11 mouse cellular contexts compared by ENCODE assay signal in the genomic region with DNA sequence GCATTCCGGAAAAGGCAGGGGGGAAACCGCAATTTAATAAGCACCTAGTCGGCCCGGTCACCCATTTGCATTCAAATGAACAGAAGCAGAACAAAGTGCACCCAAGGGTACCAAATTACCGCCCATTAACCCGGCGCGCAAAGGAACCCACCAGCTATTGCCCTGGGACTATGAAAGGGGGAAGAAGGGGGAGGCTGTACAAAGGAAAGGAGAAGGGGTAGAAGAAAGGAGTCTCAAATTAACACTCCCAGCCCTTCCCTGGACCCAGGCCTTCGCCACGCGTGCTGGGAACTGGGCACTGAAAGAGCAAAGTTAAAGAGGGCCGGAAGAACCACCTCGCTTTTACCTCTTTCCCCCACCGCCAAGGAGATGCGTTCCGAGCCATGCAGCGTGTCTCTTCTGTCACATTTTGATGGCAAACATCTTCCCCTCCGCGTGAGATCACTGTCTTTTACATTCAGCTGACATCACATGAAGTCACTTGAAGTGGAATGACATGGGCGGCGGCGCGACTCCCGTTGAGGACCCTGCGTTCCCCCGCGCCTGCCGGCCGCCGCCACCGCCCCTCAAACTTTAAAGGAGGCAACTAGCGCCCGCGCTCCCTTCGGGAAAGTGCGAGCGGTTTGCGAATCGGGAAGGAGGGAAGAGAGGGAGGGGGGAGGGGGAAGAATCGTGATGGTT. TPM values are rescaled to one million over a fixed set of nuclear protein-coding genes. Genes with fewer than 3 reads are reported as not detected.
A peak's percentile ranks its signal among the peaks of the same experiment; 100 is the strongest.
DNase-seq lines count a peak whose midpoint lies in the region; ATAC-seq lines count a peak whose summit lies in the region.
"Had no signal": no experiment of that assay in that cellular context is flagged by ENCODE, and none has a peak within 500 bp of the region (broad histone marks: within the 10 kb centered on the region; RNA-seq: fewer than 3 reads in every experiment).

No protein-coding gene starts in this region.

- no peak overlapping the region for H3K4me2 ChIP-seq in hindbrain, embryonic 14.5 days (replicated peaks)
- H3K4me2 ChIP-seq in forebrain, embryonic 12.5 days, result peak overlapping the region; percentile 57

- no peak for ATAC-seq in hindbrain, embryonic 14.5 days (ENCODE audit: low FRiP score)
- ATAC-seq in forebrain, embryonic 12.5 days (ENCODE audit: low FRiP score), result peak; percentile 43; the same call in 1 of the 2 replicates
- no peak for ATAC-seq in monocyte, adult 5-6 weeks (replicated peaks; ENCODE audit: insufficient number of reproducible peaks, low FRiP score, low TSS enrichment, poor library complexity, severe bottlenecking)

- H3K9ac ChIP-seq in hindbrain, embryonic 14.5 days, result no peak overlapping the region
- H3K9ac ChIP-seq in forebrain, embryonic 12.5 days, result peak overlapping the region; percentile 90

- peaks cover 28% of the 10 kb centered on the region for H3K4me1 ChIP-seq in hindbrain, embryonic 10.5 days (replicated peaks)
- no peaks in the 10 kb centered on the region for H3K4me1 ChIP-seq in hindbrain, embryonic 14.5 days (replicated peaks; ENCODE audit: control insufficient read depth, insufficient read depth, low read length)
- H3K4me1 ChIP-seq in forebrain, embryonic 12.5 days, result peaks cover 57% of the 10 kb centered on the region

- H3K9me3 ChIP-seq in hindbrain, embryonic 10.5 days, result no peaks in the 10 kb centered on the region
- no peaks in the 10 kb centered on the region for H3K9me3 ChIP-seq in hindbrain, embryonic 14.5 days (ENCODE audit: control insufficient read depth, low read length)
- no peaks in the 10 kb centered on the region for H3K9me3 ChIP-seq in forebrain, embryonic 12.5 days

- peaks cover 100% of the 10 kb centered on the region for H3K27me3 ChIP-seq in hindbrain, embryonic 10.5 days (ENCODE audit: insufficient read depth, poor library complexity, severe bottlenecking)
- H3K27me3 ChIP-seq in hindbrain, embryonic 14.5 days (ENCODE audit: control insufficient read depth, insufficient read depth, low read length), result peaks cover 96% of the 10 kb centered on the region
- peaks cover 97% of the 10 kb centered on the region for H3K27me3 ChIP-seq in forebrain, embryonic 12.5 days

- no peaks in the 10 kb centered on the region for H3K36me3 ChIP-seq in hindbrain, embryonic 10.5 days
- H3K36me3 ChIP-seq in hindbrain, embryonic 14.5 days (replicated peaks; ENCODE audit: control insufficient read depth, insufficient read depth), result no peaks in the 10 kb centered on the region
- no peaks in the 10 kb centered on the region for H3K36me3 ChIP-seq in forebrain, embryonic 12.5 days (replicated peaks)

- no peak overlapping the region for H3K27ac ChIP-seq in hindbrain, embryonic 10.5 days
- no peak overlapping the region for H3K27ac ChIP-seq in hindbrain, embryonic 14.5 days
- peak overlapping the region; percentile 96 for H3K27ac ChIP-seq in forebrain, embryonic 12.5 days

- under 1% methylated on average over 40 of the region's 40 CpGs for WGBS in hindbrain, embryonic 10.5 days
- under 1% methylated on average over 40 of the region's 40 CpGs for WGBS in hindbrain, embryonic 14.5 days
- WGBS in forebrain, embryonic 12.5 days, result under 1% methylated on average over 40 of the region's 40 CpGs

- H3K4me3 ChIP-seq in hindbrain, embryonic 10.5 days, result peak overlapping the region; percentile 36
- no peak overlapping the region for H3K4me3 ChIP-seq in hindbrain, embryonic 14.5 days (replicated peaks; ENCODE audit: low read length)
- H3K4me3 ChIP-seq in forebrain, embryonic 12.5 days (replicated peaks), result peak overlapping the region; percentile 58

- peak; percentile 56 for DNase-seq in hindbrain, embryonic 10.5 days (ENCODE audit: low spot score)
- DNase-seq in hindbrain, embryonic 14.5 days (ENCODE audit: low spot score), result no peak
- peak; percentile 60 for DNase-seq in R1 (ENCODE audit: low read depth, low spot score)
- peak; percentile 14 for DNase-seq in mesoderm, embryonic 11.5 days (ENCODE audit: low read depth, low spot score)
- DNase-seq in urinary bladder, postnatal 25 days (ENCODE audit: low spot score), result no peak
- DNase-seq in adrenal gland, postnatal 14 days, result no peak
- DNase-seq: cerebellum, adult 9-10 months had no signal

RNA-seq across cellular contexts. Expression of a gene that starts 2.6 kb away (rescaled TPM):
- 0.24 and 1.7 TPM in 2 replicates for polyA plus RNA-seq in hindbrain, embryonic 10.5 days (2016; fragmentation: Nextera tagmentation; extraction: Ambion mirVana)
- not detected in 2 replicates for polyA plus RNA-seq in hindbrain, embryonic 14.5 days (2014; fragmentation: Nextera tagmentation; extraction: Ambion mirVana)
- 46.8 and 52.6 TPM in 2 replicates for polyA plus RNA-seq in forebrain, embryonic 12.5 days (2016; fragmentation: Nextera tagmentation; extraction: Ambion mirVana)
- not detected in 2 replicates for total RNA-seq in adrenal gland, postnatal 14 days (2021)
- total RNA-seq in monocyte, adult 5-6 weeks (2017), result not detected in 3 replicates
- total RNA-seq: MEL had no signal
- polyA plus RNA-seq: neural tube, embryonic 14.5 days had no signal

Comparison
In these comparisons a context has a peak if more than half of its experiments do, and no peak if none do; other contexts are left out.
1. DNase-seq: peak in hindbrain, embryonic 10.5 days (single experiment), R1 (single experiment) and mesoderm, embryonic 11.5 days (single experiment); none in hindbrain, embryonic 14.5 days (single experiment), urinary bladder, postnatal 25 days (single experiment) and adrenal gland, postnatal 14 days (single experiment).
2. RNA of a gene that starts 2.6 kb away (polyA plus RNA-seq): 46.8 to 52.6 TPM in forebrain, embryonic 12.5 days; 0.24 to 1.7 TPM in hindbrain, embryonic 10.5 days and not detected in hindbrain, embryonic 14.5 days; every median in the first group is over 10 times any median in the second.